Mouse (Mus musculus) monocyte, adult 2 months (primary cell): ENCODE data around the gene 1700022I11Rik.
"Not testable (repeated sequence)": the region's sequence is repeated elsewhere in the genome, so short reads cannot be mapped to it uniquely, and the experiment has no call there.

Experiments used
- DNase-seq, 2 experiments: peaks; one replicate each; pipeline ENCODE4 v3.0.0; 2022; ENCODE audit warnings: low spot score in 2 of 2, low read depth in 1 of 2

1700022I11Rik gene

DNA sequence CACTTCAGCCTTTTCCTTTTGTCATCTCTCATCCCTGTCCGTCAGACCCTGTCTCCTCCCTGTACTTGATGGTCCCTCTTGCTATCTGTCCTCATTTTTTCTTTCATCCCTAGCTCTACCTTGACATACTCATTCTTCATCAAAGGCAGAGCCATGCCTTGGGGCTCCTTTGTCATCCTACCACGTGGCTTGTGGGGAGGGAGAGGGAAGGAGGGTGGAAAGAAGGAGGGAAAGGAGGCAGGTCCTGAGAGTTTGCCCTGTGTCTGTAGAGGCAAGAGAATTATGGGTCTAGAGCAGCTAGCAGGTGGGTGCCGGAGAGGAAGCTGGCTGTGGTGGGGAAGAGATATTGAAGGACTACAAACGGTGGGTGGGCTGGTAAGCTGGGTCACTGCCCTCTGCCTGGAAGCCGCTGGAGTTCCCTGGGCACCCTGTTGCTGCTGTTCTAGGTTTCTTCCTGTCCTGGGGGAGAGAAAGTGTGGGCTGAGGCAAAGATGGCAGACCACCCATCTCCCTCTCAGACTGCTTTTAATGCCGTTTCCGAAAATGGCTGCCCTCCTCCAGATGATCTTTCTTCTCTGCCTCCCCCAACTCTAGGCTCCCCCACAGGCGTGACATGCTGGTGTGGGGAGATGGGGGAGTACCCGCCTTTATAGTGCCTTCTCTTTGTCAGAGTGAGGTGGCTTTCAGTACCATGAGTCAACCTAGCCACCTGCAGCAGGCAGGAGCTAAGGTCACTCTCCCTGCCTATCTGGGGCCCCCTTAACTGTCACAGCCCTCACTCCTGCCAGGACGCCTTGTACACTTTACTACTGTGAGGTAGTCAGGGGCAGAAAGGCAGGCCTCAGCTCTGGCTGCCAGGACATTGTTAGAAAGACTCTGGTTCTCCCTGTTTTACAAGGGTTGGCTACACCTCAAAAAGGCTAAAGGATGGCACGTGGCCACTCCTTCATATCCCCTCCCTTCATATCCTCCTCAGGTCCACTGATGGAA, 17.9 kb upstream of the 1700022I11Rik start:
- DNase-seq = no peak

DNA sequence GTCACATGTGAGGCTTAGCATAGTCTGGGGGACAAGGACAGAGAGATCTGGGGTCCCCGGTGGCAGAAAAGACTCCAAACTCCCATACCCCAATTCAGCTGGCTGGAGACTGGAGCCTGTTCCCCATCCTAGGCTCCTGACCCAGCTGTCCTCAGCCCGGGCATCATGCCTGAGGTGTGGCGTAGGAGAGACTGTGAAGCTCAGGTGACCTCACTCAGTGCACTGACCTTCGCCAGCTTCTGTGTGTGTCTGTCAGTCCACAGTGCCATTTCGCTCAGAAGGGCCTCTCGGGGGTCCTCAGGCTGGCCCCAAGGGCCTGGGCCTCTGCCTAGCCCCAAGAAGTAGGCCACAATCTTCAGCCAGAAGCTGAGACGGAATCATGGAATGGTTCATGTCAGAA, 16.8 kb upstream of the 1700022I11Rik start:
- DNase-seq = no peak

DNA sequence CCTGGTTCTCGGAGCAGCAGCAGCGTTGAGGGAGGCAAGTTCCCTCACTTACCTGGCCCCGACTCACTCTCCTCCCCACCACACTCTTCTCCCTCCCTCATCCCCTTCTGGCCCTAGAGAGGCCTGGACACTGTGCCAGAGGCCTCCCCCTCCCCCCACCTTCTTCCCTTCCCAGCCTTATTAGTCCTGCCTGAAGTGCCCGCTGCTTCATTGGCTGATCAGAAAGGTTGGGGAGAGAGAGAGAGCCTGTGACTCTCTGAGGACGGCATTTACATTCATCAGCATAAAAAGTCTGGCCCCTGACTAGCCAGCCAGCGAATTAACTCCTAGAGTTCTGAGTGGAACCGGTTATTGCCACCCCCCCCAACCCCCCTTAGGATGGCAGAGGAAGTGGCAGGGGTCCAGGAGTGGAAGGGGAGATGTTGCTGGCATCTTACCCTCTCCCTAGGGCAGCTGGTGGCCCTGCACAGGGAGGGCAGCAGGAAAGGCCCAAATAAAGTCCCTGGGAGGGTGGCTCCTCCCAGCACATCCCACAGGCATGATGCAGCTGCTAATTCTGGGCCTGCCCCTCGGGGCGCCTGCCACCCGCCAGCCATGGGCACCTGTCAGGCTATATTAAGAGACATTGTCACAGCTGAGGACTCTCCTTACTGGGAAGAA, 15.8 kb upstream of the 1700022I11Rik start:
- DNase-seq = no peak

DNA sequence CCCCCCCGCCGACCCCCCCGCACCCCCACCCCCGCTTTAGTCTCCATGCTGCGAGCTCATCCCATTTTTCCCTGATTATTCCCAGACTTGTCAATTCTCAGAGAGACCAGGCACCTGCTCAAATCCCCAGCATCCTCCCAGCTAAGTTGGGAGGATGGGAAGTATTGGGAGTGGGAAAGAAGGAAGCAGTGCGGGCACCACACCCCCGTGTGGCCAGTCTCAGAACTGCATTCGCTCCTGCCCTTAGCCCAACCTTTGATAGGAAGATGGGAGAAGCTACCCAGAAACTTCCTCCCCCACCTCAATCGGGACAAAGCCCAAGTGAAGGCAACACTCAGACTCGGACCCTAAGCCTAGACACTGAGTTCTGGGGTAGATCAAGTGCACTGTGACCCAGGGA, 15.1 kb upstream of the 1700022I11Rik start:
- no peak for DNase-seq

DNA sequence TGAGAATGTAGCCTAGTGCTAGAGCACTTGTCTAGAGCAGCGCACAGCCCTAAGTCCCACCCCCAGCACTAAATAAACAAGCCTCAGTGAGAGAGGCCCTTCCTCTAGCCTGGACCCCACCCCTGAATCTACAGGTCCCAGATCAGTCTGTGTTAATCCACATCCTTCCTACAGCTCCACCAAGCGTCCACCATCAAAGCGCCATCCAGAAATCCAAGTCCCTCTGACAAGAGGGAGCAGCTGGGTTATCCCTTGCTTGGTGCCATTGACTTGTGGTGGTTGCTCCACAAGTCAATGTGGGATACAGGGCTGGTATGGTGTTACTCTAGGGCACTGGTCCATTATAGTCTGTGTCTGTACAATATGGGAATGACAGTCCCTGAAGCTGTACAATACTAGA, 14.2 kb upstream of the 1700022I11Rik start:
- DNase-seq = no peak

DNA sequence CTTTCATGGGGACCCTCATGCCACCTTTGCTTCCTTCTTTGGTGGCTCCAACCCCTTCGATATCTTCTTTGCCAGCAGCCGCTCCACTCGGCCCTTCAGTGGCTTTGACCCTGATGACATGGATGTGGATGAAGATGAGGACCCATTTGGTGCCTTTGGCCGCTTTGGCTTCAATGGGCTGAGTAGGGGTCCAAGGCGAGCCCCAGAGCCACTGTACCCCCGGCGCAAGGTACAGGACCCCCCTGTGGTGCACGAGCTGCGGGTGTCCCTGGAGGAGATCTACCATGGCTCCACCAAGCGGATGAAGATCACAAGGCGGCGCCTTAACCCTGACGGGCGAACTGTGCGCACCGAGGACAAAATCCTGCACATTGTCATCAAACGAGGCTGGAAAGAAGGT, 12.8 kb upstream of the 1700022I11Rik start:
- DNase-seq = no peak

DNA sequence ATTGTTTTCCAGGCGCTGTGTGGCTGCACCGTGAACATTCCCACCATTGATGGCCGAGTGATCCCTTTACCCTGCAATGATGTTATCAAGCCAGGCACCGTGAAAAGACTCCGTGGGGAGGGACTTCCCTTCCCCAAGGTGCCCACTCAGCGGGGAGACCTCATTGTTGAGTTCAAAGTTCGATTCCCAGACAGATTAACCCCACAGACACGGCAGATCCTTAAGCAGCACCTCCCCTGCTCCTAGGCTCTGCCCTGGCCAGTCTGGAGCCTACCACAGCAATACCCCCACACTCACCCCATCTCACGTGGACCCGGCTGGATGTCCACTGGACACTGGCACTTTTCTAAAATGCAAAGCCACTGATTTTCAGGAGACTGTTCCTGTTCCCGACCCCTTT, 12.1 kb upstream of the 1700022I11Rik start:
- DNase-seq = no peak

DNA sequence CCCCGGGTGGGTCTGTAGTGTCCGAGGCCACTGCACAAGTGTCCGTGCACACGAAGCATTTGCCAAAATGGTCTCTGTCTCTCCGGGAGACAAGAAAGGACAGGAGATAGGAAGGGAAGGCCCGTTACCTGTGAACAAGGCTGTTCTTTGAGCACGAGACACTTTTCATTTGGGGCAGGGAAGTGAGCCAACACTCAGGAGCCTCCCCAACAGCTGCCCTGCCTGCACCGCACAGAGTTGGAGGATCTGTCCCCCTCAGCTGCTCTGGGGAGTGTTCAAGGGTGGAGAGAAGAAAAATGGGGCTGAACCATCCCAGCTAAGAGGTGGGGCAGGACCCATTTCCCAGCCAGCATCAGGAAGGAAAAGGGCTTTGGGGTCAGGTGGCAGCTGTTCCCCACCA, 11.4 kb upstream of the 1700022I11Rik start:
- no peak for DNase-seq

DNA sequence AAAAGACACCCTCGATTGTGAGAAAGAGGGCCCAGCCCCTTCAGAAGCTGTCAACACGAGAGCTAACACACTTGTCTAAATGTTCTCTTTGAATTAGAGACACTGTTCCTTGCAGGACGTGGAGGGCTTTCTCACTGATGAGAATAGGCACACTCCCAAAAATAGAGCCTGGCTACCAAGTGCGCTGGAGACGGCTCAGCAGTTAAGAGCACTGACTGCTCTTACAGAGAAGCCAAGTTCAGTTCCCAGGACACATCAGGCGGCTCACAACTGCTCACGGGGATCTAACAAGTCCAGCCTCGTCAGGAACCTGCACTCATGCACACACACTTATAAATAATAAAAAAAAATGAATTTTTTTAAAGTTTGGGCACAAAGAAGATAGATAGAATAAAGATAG, 10.5 kb upstream of the 1700022I11Rik start:
- no peak for DNase-seq

DNA sequence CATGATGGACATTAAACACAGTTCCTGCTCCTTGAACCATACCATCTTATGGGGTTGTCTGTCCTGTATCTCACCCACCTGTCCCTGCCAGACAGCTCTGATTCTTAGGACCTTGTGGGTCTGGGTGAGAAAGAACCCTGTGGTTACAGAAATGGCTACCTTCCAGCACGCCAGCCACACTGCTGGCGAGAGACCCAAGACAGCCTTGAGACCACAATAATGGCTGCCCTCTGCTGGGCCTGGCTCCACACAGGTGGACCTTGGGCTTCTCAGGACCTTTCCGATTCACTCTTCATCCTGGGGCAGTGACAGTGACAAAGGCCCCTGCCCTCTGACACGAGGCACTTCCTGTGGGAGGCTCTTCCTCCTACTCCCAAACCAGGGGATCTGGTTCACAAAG, 10.0 kb upstream of the 1700022I11Rik start:
- DNase-seq = no peak

DNA sequence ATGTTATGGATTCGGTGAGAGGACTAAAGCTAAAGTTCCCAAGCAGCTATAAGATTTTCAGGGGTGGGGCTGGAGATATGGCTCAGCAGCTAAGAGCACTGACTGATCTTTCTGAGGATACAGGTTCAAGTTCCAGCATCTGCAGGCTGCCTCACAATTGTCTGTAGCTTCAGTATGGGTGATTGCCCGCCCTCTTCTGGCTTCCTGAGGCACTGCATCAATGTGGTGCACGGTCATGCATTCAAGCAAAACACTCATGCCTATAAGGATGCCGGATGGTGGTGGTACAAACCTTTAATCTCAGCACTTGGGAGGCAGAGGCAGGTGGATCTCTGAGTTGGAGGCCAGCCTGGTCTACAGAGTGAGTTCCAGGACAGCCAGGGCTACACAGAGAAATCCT, 7.8 kb upstream of the 1700022I11Rik start:
- DNase-seq = peak in 1 of 2 experiments; percentile 37

DNA sequence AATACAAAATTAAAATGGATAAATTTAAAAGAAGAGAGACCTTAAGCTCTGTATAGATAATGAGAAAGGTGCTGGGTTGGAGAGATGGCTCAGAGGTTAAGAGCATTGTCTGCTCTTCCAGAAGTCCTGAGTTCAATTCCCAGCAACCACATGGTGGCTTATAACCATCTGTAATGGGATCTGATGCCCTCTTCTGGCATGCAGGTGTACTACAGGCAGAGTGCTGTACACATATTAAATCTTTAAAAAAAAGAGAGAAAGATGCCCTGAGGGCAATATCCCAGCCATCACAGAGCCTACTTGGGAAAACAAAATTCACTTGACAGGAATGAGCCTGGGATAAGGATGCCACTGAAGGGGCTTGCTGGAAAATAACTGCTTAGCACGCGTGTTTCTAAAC, 5.9 kb upstream of the 1700022I11Rik start:
- no peak for DNase-seq

DNA sequence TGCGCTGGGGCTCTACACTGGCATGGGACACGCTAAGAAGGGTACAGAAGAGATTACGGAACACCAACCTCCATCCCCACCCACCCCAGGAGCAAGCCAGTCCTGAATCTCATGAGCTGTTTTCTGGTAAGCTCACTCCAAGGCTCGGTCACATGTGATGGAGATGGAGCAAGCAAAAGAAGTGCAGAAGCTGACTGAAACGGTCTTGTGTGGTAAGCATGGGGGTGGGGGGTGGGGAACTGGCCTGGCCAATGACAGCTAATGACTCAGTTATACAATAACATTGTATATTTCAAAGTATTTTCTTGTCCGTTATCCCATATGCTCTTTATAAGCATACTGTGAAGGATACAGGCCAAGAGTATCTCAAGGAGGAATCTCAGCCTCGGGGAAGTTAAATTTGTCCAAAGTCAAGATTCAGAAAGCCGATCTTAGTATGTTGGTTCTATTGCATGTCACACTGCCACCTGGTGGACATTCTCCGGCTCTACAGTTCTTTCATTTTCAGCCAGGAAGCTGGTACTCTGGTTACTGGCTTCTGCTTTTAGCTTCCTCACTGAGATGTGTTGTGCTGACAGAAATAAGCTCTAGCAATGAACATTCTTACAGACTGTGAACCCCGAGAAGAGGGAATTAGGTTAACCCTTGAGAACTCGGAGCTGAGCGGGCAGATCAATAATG, 4.2 kb upstream of the 1700022I11Rik start:
- peak in 1 of 2 experiments; percentile 23 for DNase-seq

DNA sequence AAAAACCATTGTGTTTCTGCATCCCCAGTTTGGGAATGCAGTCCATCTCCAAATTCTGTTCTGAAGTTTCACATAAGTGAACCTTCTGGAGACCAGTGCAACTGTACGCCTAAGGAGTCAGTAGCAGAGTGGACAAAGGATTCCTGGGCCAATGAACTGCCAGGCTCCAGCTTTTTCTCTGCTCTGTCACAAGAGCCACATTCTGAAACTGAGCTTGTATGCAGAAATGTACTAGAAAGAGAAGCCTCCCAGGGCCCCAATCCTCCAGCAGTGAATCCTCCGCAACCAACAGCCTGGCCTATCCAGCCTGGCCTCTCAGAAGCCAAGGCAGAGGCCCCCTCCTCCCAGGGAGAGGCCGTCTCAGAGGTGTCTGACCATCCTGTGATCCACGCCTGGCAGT, 3.5 kb downstream of the 1700022I11Rik start:
- DNase-seq = no peak

DNA sequence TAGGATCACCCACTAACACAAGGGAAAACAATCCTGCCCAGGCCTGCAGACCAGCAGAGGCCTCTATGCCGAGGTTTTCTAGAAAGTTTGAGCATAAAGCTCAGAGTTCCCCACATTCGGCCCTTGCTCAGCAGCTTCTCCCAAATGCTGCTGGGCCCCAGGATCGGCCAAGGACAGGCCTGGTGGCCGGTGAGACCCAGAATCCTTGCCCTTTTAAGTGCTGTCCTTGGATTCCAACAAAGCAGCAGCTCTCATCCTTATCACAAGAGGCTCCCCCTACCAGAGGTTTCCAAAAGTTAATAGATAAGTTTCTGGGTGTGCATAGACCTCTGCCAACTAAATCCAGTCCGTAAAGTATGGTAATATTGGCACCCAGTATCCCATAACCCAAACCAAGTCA, 4.5 kb downstream of the 1700022I11Rik start:
- DNase-seq = no peak

DNA sequence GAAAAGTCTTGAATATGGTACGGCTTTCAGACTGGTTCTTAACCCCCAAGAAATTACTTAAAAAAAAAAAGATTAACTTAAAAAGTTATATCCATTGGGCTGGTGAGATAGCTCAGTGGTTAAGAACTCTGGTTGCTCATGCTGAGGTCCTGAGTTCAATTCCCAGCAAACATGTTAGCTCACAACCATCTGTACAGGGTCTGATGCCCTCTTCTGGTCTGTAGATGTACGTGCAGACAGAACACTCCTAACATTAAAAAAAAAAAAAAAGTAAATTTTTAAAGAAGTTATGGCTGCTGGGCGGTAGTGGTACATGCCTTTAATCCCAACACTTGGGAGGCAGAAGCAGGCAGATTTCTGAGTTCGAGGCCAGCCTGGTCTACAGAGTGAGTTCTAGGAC, 8.7 kb downstream of the 1700022I11Rik start:
- no peak for DNase-seq

DNA sequence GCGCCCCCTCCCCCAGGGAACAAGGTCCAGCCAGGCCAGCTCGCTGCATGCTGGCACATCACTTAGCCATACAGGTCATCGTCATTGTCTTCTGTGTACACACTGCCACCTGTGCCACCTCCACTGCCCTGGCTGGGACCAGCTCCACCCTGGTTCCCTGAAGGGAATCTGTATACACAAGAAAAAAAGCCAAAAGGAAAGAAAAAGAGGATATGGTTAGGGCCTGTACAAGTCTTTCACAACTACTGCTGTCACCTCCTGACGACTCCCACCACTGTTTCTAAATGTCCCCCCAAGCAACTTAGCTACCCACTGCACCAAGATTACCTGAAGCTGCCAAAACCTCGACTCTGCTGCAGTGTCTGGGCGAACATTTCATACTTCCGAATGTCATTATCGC, 11.1 kb downstream of the 1700022I11Rik start:
- DNase-seq = not testable (repeated sequence)

DNA sequence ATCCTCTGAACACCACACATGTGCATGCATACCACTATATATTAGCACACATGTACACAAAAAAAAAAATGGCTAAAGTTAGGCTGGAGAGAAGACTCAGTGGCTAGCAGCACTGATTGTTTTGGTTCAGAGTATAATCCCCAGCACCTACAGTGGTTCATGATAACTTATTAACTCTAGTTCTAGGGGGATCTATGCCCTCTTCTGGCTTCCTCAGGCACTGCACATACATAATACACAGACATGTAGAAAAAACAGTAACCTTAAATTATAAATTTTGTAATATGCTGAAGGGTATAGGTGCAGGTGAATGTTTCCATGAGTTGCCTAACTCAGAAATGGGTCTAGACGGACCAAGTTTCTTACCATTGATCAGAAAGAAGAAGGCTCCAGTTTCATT, 18.9 kb downstream of the 1700022I11Rik start:
- DNase-seq = no peak

DNA sequence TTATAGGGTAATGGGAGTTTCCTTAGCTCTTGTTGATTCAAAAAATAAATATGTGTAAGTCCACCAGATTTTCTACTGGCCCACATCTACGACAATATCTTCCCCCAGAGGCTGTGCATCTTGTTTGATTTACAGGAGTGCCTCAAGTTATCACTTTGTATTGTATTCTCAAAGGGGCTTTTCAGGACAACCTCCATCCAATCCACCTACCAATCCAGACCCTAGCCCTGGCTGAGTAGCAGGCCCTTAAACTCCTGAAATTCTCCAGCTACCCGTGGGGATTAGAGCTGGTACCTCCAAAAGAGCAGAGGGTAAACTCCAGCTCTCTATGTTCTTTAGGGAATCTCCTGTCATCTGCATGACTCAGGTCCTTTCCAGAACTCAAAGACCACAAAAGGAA, 28.6 kb downstream of the 1700022I11Rik start:
- no peak for DNase-seq

DNA sequence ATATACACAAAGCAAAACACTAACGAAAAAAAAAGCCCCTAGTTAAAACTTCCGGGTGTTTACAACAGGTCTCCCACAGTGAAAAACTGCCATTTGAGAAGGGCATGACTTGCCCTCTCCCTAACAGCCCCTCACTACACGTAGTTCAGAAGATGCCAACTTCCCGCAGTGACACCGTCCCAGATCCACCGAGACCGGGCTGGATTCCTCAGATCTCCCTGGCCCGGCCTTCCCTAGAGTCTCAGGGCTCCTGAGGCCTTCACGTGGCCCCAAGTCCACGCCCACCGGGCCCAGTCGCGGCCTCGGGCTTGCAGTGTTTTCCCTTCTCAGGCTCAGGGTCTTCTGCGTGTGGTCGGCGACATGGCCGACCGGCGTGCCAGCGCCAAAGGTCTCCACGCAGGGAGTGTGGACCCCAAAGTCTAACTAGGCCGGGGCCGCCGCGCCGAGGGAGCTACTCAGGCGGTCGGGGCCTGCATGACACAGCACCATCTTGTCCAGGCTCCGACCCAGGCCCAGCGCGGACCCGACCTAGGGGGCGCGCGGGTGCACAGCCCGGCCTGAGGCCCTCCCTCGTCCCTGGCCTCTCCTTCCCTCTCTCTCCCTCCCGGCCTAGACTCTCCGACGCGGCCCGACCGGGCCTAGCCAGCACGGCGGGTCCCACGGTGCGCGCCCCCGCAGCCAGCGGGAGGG, 30.2 kb downstream of the 1700022I11Rik start:
- peak; percentile 10 to 49 for DNase-seq
